Mouse (Mus musculus) forebrain, postnatal 0 days (tissue): ENCODE results near the gene Ccdc18. TPM values are rescaled to one million over a fixed set of nuclear protein-coding genes. Genes with fewer than 3 reads are reported as not detected.
"Not testable (repeated sequence)": the region's sequence is repeated elsewhere in the genome, so short reads cannot be mapped to it uniquely, and the experiment has no call there.

Source experiments
- ATAC-seq: fragments of 200-750 bp; cut with Nextera tagmentation; 2 replicates; pipeline ENCODE4 v1.8.0; 2017; ENCODE audit warnings: mild to moderate bottlenecking, moderate library complexity
- DNase-seq: peaks from one replicate; pipeline ENCODE4 v3.0.0-alpha.2; 2015
- H3K27ac ChIP-seq: fragments of 300-500 bp; sonication (generic); 2 replicates; pipeline ENCODE4 v1.5.1; 2014; ENCODE audit warnings: low read depth, mild to moderate bottlenecking, antibody characterized with exemption, low read length, moderate library complexity, mixed read lengths
- H3K27me3 ChIP-seq: fragments of 300-500 bp; sonication (generic); 2 replicates; pipeline ENCODE4 v1.6.1; 2014; ENCODE audit warnings: mild to moderate bottlenecking, low read length, mixed read lengths; ENCODE audit not compliant: insufficient read depth
- H3K36me3 ChIP-seq: fragments of 300-500 bp; sonication (generic); 2 replicates; pipeline ENCODE4 v1.6.1; 2014; ENCODE audit warnings: mild to moderate bottlenecking, moderate library complexity; ENCODE audit not compliant: insufficient read depth
- H3K4me1 ChIP-seq: fragments of 300-500 bp; sonication (generic); 2 replicates; pipeline ENCODE4 v1.6.1; 2014; ENCODE audit warnings: antibody characterized with exemption; ENCODE audit not compliant: insufficient read depth
- H3K4me2 ChIP-seq: fragments of 300-500 bp; sonication (generic); 2 replicates; pipeline ENCODE4 v1.6.1; 2014; ENCODE audit warnings: low read depth, mild to moderate bottlenecking, moderate library complexity
- H3K4me3 ChIP-seq: fragments of 300-500 bp; sonication (generic); 2 replicates; pipeline ENCODE4 v1.5.1; 2014; ENCODE audit warnings: low read depth, low read length, mixed read lengths
- H3K9ac ChIP-seq: fragments of 300-500 bp; sonication (generic); 2 replicates; pipeline ENCODE4 v1.6.1; 2014; ENCODE audit warnings: mild to moderate bottlenecking
- H3K9me3 ChIP-seq: fragments of 300-500 bp; sonication (generic); 2 replicates; pipeline ENCODE4 v1.6.1; 2016; ENCODE audit warnings: low read length
- CTCF ChIP-seq: sonication (generic); IDR thresholded peaks from 2 replicates; pipeline ENCODE4 v1.5.1; 2016; ENCODE audit warnings: antibody characterized with exemption, control low read depth, low read depth
- WGBS: fragments of 180-500 bp; shearing (Covaris S2); extraction: QIAGEN DNeasy Blood & Tissue Kit; methylation state at CpG from one replicate; pipeline ENCODE4 v1.1.7; 2014; 5-methylcytosine and 5-hydroxymethylcytosine counted together
- polyA plus RNA-seq: library from polyadenylated mRNA; unstranded; fragments of >200 nt; fragmentation: Nextera tagmentation; extraction: Ambion mirVana; gene quantifications from 2 replicates; pipeline ENCODE4 v1.2.1, GENCODE M21; 2015
- total RNA-seq: library from RNA; depleted of rRNA; stranded (reverse); fragments of >200 nt; gene quantifications from 2 replicates; pipeline ENCODE4 v1.2.3, GENCODE M21; 2014

Gene Ccdc18
- total and polyA plus RNA-seq, 2 experiments from 2014 or later: 2.9 to 5.5 TPM

GRCm38 (mm10) chr5:108255259-108255658 is 122.6 kb downstream of the Ccdc18 start:
- Histone ChIP-seq H3K4me2 (no peak overlapping the region), H3K9ac (no peak overlapping the region), H3K27me3 (no peaks in the 10 kb centered on the region), H3K36me3 (no peaks in the 10 kb centered on the region), H3K27ac (no peak overlapping the region), H3K9me3 (no peaks in the 10 kb centered on the region), H3K4me1 (no peaks in the 10 kb centered on the region), H3K4me3 (no peak overlapping the region)
- TF ChIP-seq CTCF: no peak
- no peak for DNase-seq
- ATAC-seq: no peak
- 81% methylated on average over 5 of the region's 5 CpGs for WGBS

- DNase-seq: peak; percentile 8
- no peak overlapping the region for H3K27ac ChIP-seq
- H3K36me3 ChIP-seq: no peaks in the 10 kb centered on the region
- 30% methylated on average over 4 of the region's 4 CpGs for WGBS
- no peaks in the 10 kb centered on the region for H3K4me1 ChIP-seq
- peak; percentile 79 for ATAC-seq
- H3K9me3 ChIP-seq: no peaks in the 10 kb centered on the region
- no peak for TF ChIP-seq CTCF
- H3K9ac ChIP-seq: no peak overlapping the region
- no peak overlapping the region for H3K4me2 ChIP-seq
- no peak overlapping the region for H3K4me3 ChIP-seq
- H3K27me3 ChIP-seq: no peaks in the 10 kb centered on the region
These were observed 130.0 kb downstream of the Ccdc18 start for GRCm38 (mm10) chr5:108262722-108263121.

GRCm38 (mm10) chr5:108263785-108264184 is 131.1 kb downstream of the Ccdc18 start:
- not testable (repeated sequence) for DNase-seq, ATAC-seq, H3K36me3 ChIP-seq, H3K27me3 ChIP-seq, H3K9ac ChIP-seq, H3K4me1 ChIP-seq, H3K9me3 ChIP-seq, H3K4me2 ChIP-seq, H3K4me3 ChIP-seq, H3K27ac ChIP-seq
- 80% methylated on average over 1 of the region's 1 CpGs for WGBS

- H3K4me2 ChIP-seq: no peak overlapping the region
- no peaks in the 10 kb centered on the region for H3K36me3 ChIP-seq
- no peak overlapping the region for H3K27ac ChIP-seq
- H3K4me3 ChIP-seq: no peak overlapping the region
- peaks cover 16% of the 10 kb centered on the region for H3K4me1 ChIP-seq
- no peak for TF ChIP-seq CTCF
- DNase-seq (no peak), ATAC-seq (no peak)
- H3K27me3 ChIP-seq: no peaks in the 10 kb centered on the region
- no peak overlapping the region for H3K9ac ChIP-seq
- H3K9me3 ChIP-seq: no peaks in the 10 kb centered on the region
These were observed 134.3 kb downstream of the Ccdc18 start for GRCm38 (mm10) chr5:108266990-108267389.

GRCm38 (mm10) chr5:108268127-108269062 is 135.7 kb downstream of the Ccdc18 start, which contains the start of gene Dr1:
TSS of gene Dr1 (plus strand) at chr5:108268897.
- Histone ChIP-seq H3K4me3 (peak within 1 kb of the TSS; percentile 92), H3K27me3 (no peaks in the 10 kb centered on the region), H3K4me1 (peaks cover 23% of the 10 kb centered on the region), H3K36me3 (no peaks in the 10 kb centered on the region), H3K27ac (peak within 1 kb of the TSS; percentile 95), H3K4me2 (peak within 1 kb of the TSS; percentile 92), H3K9ac (peak within 1 kb of the TSS; percentile 96), H3K9me3 (no peaks in the 10 kb centered on the region)
- no peak for TF ChIP-seq CTCF
- DNase-seq: peak; percentile 94
- ATAC-seq: peak; percentile 99
- 2% methylated on average over 54 of the region's 55 CpGs for WGBS

GRCm38 (mm10) chr5:108269063-108269810 is 136.6 kb downstream of the Ccdc18 start:
- no peaks in the 10 kb centered on the region for H3K36me3 ChIP-seq
- TF ChIP-seq CTCF: no peak
- H3K27me3 ChIP-seq: no peaks in the 10 kb centered on the region
- H3K4me2 ChIP-seq: peak overlapping the region; percentile 92
- no peaks in the 10 kb centered on the region for H3K9me3 ChIP-seq
- peak overlapping the region; percentile 92 for H3K4me3 ChIP-seq
- ATAC-seq (peak; percentile 55; the same call in 1 of the 2 replicates), DNase-seq (no peak)
- under 1% methylated on average over 44 of the region's 44 CpGs for WGBS
- H3K4me1 ChIP-seq: peaks cover 23% of the 10 kb centered on the region
- H3K9ac ChIP-seq: peak overlapping the region; percentile 96
- peak overlapping the region; percentile 95 for H3K27ac ChIP-seq

- 17% methylated on average over 7 of the region's 7 CpGs for WGBS
- Histone ChIP-seq H3K4me2 (peak overlapping the region; percentile 92), H3K27me3 (no peaks in the 10 kb centered on the region), H3K9ac (peak overlapping the region; percentile 96), H3K27ac (no peak overlapping the region), H3K4me1 (peaks cover 23% of the 10 kb centered on the region), H3K4me3 (peak overlapping the region; percentile 92), H3K36me3 (no peaks in the 10 kb centered on the region), H3K9me3 (no peaks in the 10 kb centered on the region)
- no peak for TF ChIP-seq CTCF
- DNase-seq (no peak), ATAC-seq (no peak)
These were observed 137.1 kb downstream of the Ccdc18 start for GRCm38 (mm10) chr5:108269811-108270151.
